Mouse (Mus musculus) ES-E14 (cell line): Measurements from ENCODE around the gene Kctd17. TPM values are rescaled to one million over a fixed set of nuclear protein-coding genes. Genes with fewer than 3 reads are reported as not detected.

Source experiments
- DNase-seq: peaks from one replicate; pipeline ENCODE4 v3.0.0-alpha.2; 2013; ENCODE audit warnings: low read depth, low spot score
- H3K27ac ChIP-seq: 2 replicates; pipeline ENCODE4 v1.5.1; 2012; ENCODE audit warnings: low read depth, mild to moderate bottlenecking, low read length, moderate library complexity, mixed read lengths; ENCODE audit not compliant: poor library complexity, insufficient read depth, severe bottlenecking
- H3K36me3 ChIP-seq: 2 replicates; pipeline ENCODE4 v1.6.1; 2012; ENCODE audit warnings: mild to moderate bottlenecking, low read length, moderate library complexity, mixed read lengths; ENCODE audit not compliant: control insufficient read depth, poor library complexity, insufficient read depth, severe bottlenecking
- H3K4me1 ChIP-seq, 2 experiments: fragments of 150-350 bp in 1 of 2; sonication (generic) in 1 of 2; 2 replicates each; pipeline ENCODE4 v1.6.1; 2012; ENCODE audit warnings: low read length in 2 of 2, mild to moderate bottlenecking in 1 of 2, mixed read lengths in 1 of 2; ENCODE audit not compliant: control insufficient read depth in 2 of 2, insufficient read depth in 2 of 2, poor library complexity in 1 of 2
- H3K4me3 ChIP-seq, 2 experiments: fragments of 150-350 bp in 1 of 2; sonication (generic) in 1 of 2; 2 replicates each; pipeline ENCODE4 v1.5.1; 2012; ENCODE audit warnings: low read length in 2 of 2, low read depth in 1 of 2, mild to moderate bottlenecking in 1 of 2, mixed read lengths in 1 of 2; ENCODE audit not compliant: insufficient read depth in 1 of 2, poor library complexity in 1 of 2, severe bottlenecking in 1 of 2
- H3K9ac ChIP-seq: 2 replicates; pipeline ENCODE4 v1.6.1; 2012; ENCODE audit warnings: low read depth, mild to moderate bottlenecking, low read length, mixed read lengths; ENCODE audit not compliant: poor library complexity, insufficient read depth, severe bottlenecking
- H3K9me3 ChIP-seq: fragments of 150-350 bp; sonication (generic); 2 replicates; pipeline ENCODE4 v1.6.1; 2012; ENCODE audit warnings: low read depth, mild to moderate bottlenecking, low read length; ENCODE audit not compliant: control insufficient read depth, insufficient read depth
- CHD2 ChIP-seq: IDR thresholded peaks from 2 replicates; pipeline ENCODE4 v1.6.1; 2014; ENCODE audit warnings: mild to moderate bottlenecking, low read depth, low read length, inconsistent platforms
- HCFC1 ChIP-seq: IDR thresholded peaks from 2 replicates; pipeline ENCODE4 v1.6.1; 2012; ENCODE audit warnings: low read length, inconsistent platforms, borderline replicate concordance; ENCODE audit not compliant: insufficient read depth
- MAFK ChIP-seq: IDR thresholded peaks from 2 replicates; pipeline ENCODE4 v1.6.1; 2014; ENCODE audit warnings: mild to moderate bottlenecking, low read depth, low read length, inconsistent platforms; ENCODE audit not compliant: insufficient read depth
- ZC3H11A ChIP-seq: IDR thresholded peaks from 2 replicates; pipeline ENCODE4 v1.6.1; 2012; ENCODE audit warnings: low read depth, mild to moderate bottlenecking, inconsistent platforms, low read length, borderline replicate concordance
- ZNF384 ChIP-seq: IDR thresholded peaks from 2 replicates; pipeline ENCODE4 v1.6.1; 2012; ENCODE audit warnings: low read depth, low read length, inconsistent platforms
- in situ Hi-C, 2 experiments: fragments of 600-800 bp; cut with MboI; formaldehyde crosslinking; loops; one replicate each; pipeline ENCODE4 v1.15.1; 2025; ENCODE audit warnings: low sequenced_read_pairs in 2 of 2, inconsistent platforms in 1 of 2; ENCODE audit not compliant: unreplicated experiment in 2 of 2
- total RNA-seq: library from RNA; depleted of rRNA; stranded (reverse); fragments of 300-350 nt; gene quantifications from 2 replicates; pipeline ENCODE4 v1.2.3, GENCODE M21; 2012

Kctd17 gene
- total RNA-seq, 1 experiment = 24.7 TPM

DNA sequence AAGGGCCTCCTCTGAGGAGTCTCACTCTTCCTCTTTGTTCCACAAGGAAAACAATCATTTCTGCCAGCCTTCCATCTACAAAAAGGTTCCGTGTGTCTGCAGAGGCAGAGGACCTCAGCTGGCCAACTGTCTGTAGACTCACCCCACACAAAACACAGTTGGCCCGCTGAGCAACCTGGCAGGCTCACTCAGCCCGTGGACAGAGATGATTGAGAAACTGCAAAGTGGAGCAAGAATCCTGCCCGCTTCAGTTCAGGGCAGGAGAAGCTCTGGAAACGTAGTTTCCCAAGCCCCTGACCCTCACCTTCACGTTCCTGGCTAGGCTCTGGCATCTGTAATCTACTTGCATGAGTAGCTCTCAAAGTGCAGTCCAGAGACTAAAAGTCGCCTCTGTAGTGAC is 18.8 kb downstream of the Kctd17 start:
- Histone ChIP-seq H3K9me3 (no peaks in the 10 kb centered on the region), H3K4me3 (no peak overlapping the region), H3K9ac (no peak overlapping the region), H3K4me1 (peaks cover 3 to 17% of the 10 kb centered on the region in 2 experiments; a peak in 2 of 4 replicates), H3K36me3 (no peaks in the 10 kb centered on the region), H3K27ac (no peak overlapping the region)
- DNase-seq = no peak
- TF ChIP-seq HCFC1 (no peak), CHD2 (no peak), ZC3H11A (no peak), ZNF384 (no peak), MAFK (no peak)
- in situ Hi-C loops = no loop called here

GRCm38 (mm10) chr15:78447746-78448535 is 19.6 kb downstream of the Kctd17 start:
- no peaks in the 10 kb centered on the region for H3K9me3 ChIP-seq
- in situ Hi-C loops = no loop called here
- DNase-seq = peak; percentile 83
- H3K4me3 ChIP-seq = peak overlapping the region in 1 of 2 experiments; percentile 43; a peak in 2 of 4 replicates
- peak overlapping the region; percentile 41; the same call in 1 of the 2 replicates for H3K9ac ChIP-seq
- peaks cover 3 to 21% of the 10 kb centered on the region in 2 experiments; a peak in 2 of 4 replicates for H3K4me1 ChIP-seq
- TF ChIP-seq ZNF384 = no peak
- peak; percentile 6; the same call in 1 of the 2 replicates for TF ChIP-seq ZC3H11A
- no peak for TF ChIP-seq HCFC1
- TF ChIP-seq CHD2 = no peak
- TF ChIP-seq MAFK = no peak
- no peak overlapping the region for H3K27ac ChIP-seq
- no peaks in the 10 kb centered on the region for H3K36me3 ChIP-seq

GRCm38 (mm10) chr15:78449131-78449530 is 20.8 kb downstream of the Kctd17 start:
- no peak for TF ChIP-seq HCFC1
- Histone ChIP-seq H3K4me1 (peaks cover 3 to 21% of the 10 kb centered on the region in 2 experiments; a peak in 2 of 4 replicates), H3K4me3 (no peak overlapping the region), H3K9me3 (no peaks in the 10 kb centered on the region), H3K36me3 (no peaks in the 10 kb centered on the region), H3K9ac (no peak overlapping the region; the same call in 1 of the 2 replicates), H3K27ac (no peak overlapping the region)
- no peak for DNase-seq
- in situ Hi-C loops = no loop called here

DNA sequence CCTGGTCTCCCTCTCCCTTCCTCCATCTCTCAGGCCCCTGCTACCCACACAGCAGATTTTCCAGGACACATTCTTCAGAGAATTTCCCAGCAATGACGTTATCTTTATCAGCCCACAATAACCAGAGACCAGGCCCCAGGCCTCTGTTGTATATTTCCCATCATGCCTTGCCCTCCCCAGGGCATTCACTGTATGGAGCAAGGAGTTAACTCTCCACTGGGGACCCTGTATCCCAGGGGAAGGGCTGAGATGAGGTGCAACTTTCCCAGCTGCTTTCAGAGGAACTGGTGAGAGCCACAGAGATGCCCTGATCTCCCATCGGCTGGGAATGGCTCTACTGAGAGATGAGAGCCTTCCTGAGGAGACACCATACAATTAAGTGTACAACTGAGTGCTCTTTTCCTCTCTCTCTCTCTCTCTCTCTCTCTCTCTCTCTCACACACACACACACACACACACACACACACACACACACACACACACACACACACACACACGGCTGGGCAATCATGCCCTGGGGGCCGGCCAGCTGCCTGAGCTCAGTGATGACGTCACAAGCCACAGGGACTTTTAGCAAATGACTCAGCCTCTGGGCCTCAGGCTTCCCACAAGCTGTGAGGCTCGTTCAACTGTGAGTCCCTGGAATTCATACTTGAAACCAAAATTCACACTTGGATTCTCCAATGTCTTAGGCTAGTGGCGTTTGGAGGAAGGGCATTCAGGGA is 21.5 kb downstream of the Kctd17 start:
- DNase-seq = no peak
- H3K36me3 ChIP-seq = no peaks in the 10 kb centered on the region
- H3K4me3 ChIP-seq = no peak overlapping the region
- H3K9ac ChIP-seq = no peak overlapping the region; the same call in 1 of the 2 replicates
- in situ Hi-C loops = no loop called here
- no peak for TF ChIP-seq MAFK
- no peak for TF ChIP-seq ZNF384
- no peak for TF ChIP-seq HCFC1
- TF ChIP-seq ZC3H11A = no peak
- TF ChIP-seq CHD2 = no peak
- peak overlapping the region; percentile 41 for H3K27ac ChIP-seq
- peaks cover 3 to 21% of the 10 kb centered on the region in 2 experiments; a peak in 2 of 4 replicates for H3K4me1 ChIP-seq
- no peaks in the 10 kb centered on the region for H3K9me3 ChIP-seq
